Mouse (Mus musculus): Measurements from ENCODE around the gene Zfp462. TPM values are rescaled to one million over a fixed set of nuclear protein-coding genes. Genes with fewer than 3 reads are reported as not detected.

Gene Zfp462
- total RNA-seq (2021): 1 to 10 TPM; 7.5 to 7.6 TPM
- polyA plus RNA-seq (2012; rRNA removed): 5.0 and 5.4 TPM in 2 replicates
- long read RNA-seq: 0 reads

GRCm38 (mm10) chr4:54944921-54945430, at the start of gene Zfp462:
TSS of gene Zfp462 (plus strand) at chr4:54945048.
- H3K27ac ChIP-seq: peak within 1 kb of the TSS; percentile 84
- no peaks in the 10 kb centered on the region for H3K79me2 ChIP-seq (replicated peaks; ENCODE audit: control insufficient read depth, insufficient read depth, low read length)
- peak; percentile 70 to 71 for DNase-seq
- under 1% methylated on average over 43 of the region's 43 CpGs for WGBS
- intact Hi-C loops (cut with DNase I): loop anchor here (2.0 to 10.0 kb wide), 4 partner anchors 37 to 280 kb away; no protein-coding TSS in a partner anchor
- H3K36me3 ChIP-seq (ENCODE audit: control insufficient read depth, insufficient read depth, low read length): no peaks in the 10 kb centered on the region
- no peaks in the 10 kb centered on the region for H3K27me3 ChIP-seq (ENCODE audit: control insufficient read depth, insufficient read depth, low read length)
- H3K9ac ChIP-seq (ENCODE audit: low read depth, low read length): peak within 1 kb of the TSS; percentile 92
- H3K4me1 ChIP-seq (ENCODE audit: control insufficient read depth, insufficient read depth, low read length): peaks cover 3% of the 10 kb centered on the region; the same call in 1 of the 2 replicates
- no peak for TF ChIP-seq CTCF (IDR thresholded peaks at IDR 0.05)
- TF ChIP-seq POLR2A (IDR thresholded peaks at IDR 0.05; ENCODE audit: insufficient read depth, low read depth, low read length): no peak
- TF ChIP-seq EP300 (IDR thresholded peaks at IDR 0.05; ENCODE audit: insufficient read depth, low read depth, low read length): no peak
- H3K4me3 ChIP-seq: peak within 1 kb of the TSS; percentile 71

- no peak overlapping the region for H3K9ac ChIP-seq (ENCODE audit: low read depth, low read length)
- H3K27ac ChIP-seq: no peak overlapping the region
- intact Hi-C loops (cut with DNase I): no loop called here
- H3K79me2 ChIP-seq (replicated peaks; ENCODE audit: control insufficient read depth, insufficient read depth, low read length): no peaks in the 10 kb centered on the region
- TF ChIP-seq CTCF (IDR thresholded peaks at IDR 0.05) (no peak), POLR2A (IDR thresholded peaks at IDR 0.05; ENCODE audit: insufficient read depth, low read depth, low read length) (no peak)
- no peaks in the 10 kb centered on the region for H3K27me3 ChIP-seq (ENCODE audit: control insufficient read depth, insufficient read depth, low read length)
- 89% methylated on average over 4 of the region's 4 CpGs for WGBS
- H3K4me3 ChIP-seq: no peak overlapping the region
- no peaks in the 10 kb centered on the region for H3K4me1 ChIP-seq (ENCODE audit: control insufficient read depth, insufficient read depth, low read length)
- DNase-seq: no peak
- no peaks in the 10 kb centered on the region for H3K36me3 ChIP-seq (ENCODE audit: control insufficient read depth, insufficient read depth, low read length)
Measured at GRCm38 (mm10) chr4:54896017-54896416, 48.8 kb upstream of the Zfp462 start.

- Histone ChIP-seq H3K4me1 (ENCODE audit: control insufficient read depth, insufficient read depth, low read length) (peaks cover 4% of the 10 kb centered on the region; the same call in 1 of the 2 replicates), H3K4me3 (no peak overlapping the region), H3K79me2 (replicated peaks; ENCODE audit: control insufficient read depth, insufficient read depth, low read length) (no peaks in the 10 kb centered on the region), H3K36me3 (ENCODE audit: control insufficient read depth, insufficient read depth, low read length) (no peaks in the 10 kb centered on the region), H3K27ac (no peak overlapping the region), H3K9ac (ENCODE audit: low read depth, low read length) (no peak overlapping the region), H3K27me3 (ENCODE audit: control insufficient read depth, insufficient read depth, low read length) (no peaks in the 10 kb centered on the region)
- TF ChIP-seq EP300 (IDR thresholded peaks at IDR 0.05; ENCODE audit: insufficient read depth, low read depth, low read length) (no peak), POLR2A (IDR thresholded peaks at IDR 0.05; ENCODE audit: insufficient read depth, low read depth, low read length) (no peak), CTCF (IDR thresholded peaks at IDR 0.05) (no peak)
- WGBS: 84% methylated on average over 8 of the region's 8 CpGs
- DNase-seq: no peak
- intact Hi-C loops (cut with DNase I): no loop called here
Measured at GRCm38 (mm10) chr4:54904641-54905040, 40.2 kb upstream of the Zfp462 start.

- Histone ChIP-seq H3K27ac (no peak overlapping the region), H3K79me2 (replicated peaks; ENCODE audit: control insufficient read depth, insufficient read depth, low read length) (no peaks in the 10 kb centered on the region), H3K4me3 (no peak overlapping the region), H3K4me1 (ENCODE audit: control insufficient read depth, insufficient read depth, low read length) (peaks cover 4% of the 10 kb centered on the region; the same call in 1 of the 2 replicates), H3K36me3 (ENCODE audit: control insufficient read depth, insufficient read depth, low read length) (no peaks in the 10 kb centered on the region), H3K27me3 (ENCODE audit: control insufficient read depth, insufficient read depth, low read length) (no peaks in the 10 kb centered on the region), H3K9ac (ENCODE audit: low read depth, low read length) (no peak overlapping the region)
- no peak for DNase-seq
- TF ChIP-seq POLR2A (IDR thresholded peaks at IDR 0.05; ENCODE audit: insufficient read depth, low read depth, low read length): no peak
- no peak for TF ChIP-seq CTCF (IDR thresholded peaks at IDR 0.05)
- TF ChIP-seq EP300 (IDR thresholded peaks at IDR 0.05; ENCODE audit: insufficient read depth, low read depth, low read length): no peak
- intact Hi-C loops (cut with DNase I): no loop called here
- 63% methylated on average over 7 of the region's 7 CpGs for WGBS
Measured at GRCm38 (mm10) chr4:54905399-54905953, 39.4 kb upstream of the Zfp462 start.

GRCm38 (mm10) chr4:54910300-54910699, 34.5 kb upstream of the Zfp462 start:
- H3K27me3 ChIP-seq (ENCODE audit: control insufficient read depth, insufficient read depth, low read length): no peaks in the 10 kb centered on the region
- 77% methylated on average over 3 of the region's 3 CpGs for WGBS
- no peak overlapping the region for H3K27ac ChIP-seq
- no peak for TF ChIP-seq POLR2A (IDR thresholded peaks at IDR 0.05; ENCODE audit: insufficient read depth, low read depth, low read length)
- TF ChIP-seq CTCF (IDR thresholded peaks at IDR 0.05): no peak
- no peak for TF ChIP-seq EP300 (IDR thresholded peaks at IDR 0.05; ENCODE audit: insufficient read depth, low read depth, low read length)
- H3K4me3 ChIP-seq: no peak overlapping the region
- no peaks in the 10 kb centered on the region for H3K36me3 ChIP-seq (ENCODE audit: control insufficient read depth, insufficient read depth, low read length)
- peaks cover 3% of the 10 kb centered on the region; the same call in 1 of the 2 replicates for H3K4me1 ChIP-seq (ENCODE audit: control insufficient read depth, insufficient read depth, low read length)
- intact Hi-C loops (cut with DNase I): no loop called here
- no peak overlapping the region for H3K9ac ChIP-seq (ENCODE audit: low read depth, low read length)
- H3K79me2 ChIP-seq (replicated peaks; ENCODE audit: control insufficient read depth, insufficient read depth, low read length): no peaks in the 10 kb centered on the region
- no peak for DNase-seq

- WGBS: 66% methylated on average over 3 of the region's 3 CpGs
- Histone ChIP-seq H3K79me2 (replicated peaks; ENCODE audit: control insufficient read depth, insufficient read depth, low read length) (no peaks in the 10 kb centered on the region), H3K4me3 (no peak overlapping the region), H3K36me3 (ENCODE audit: control insufficient read depth, insufficient read depth, low read length) (no peaks in the 10 kb centered on the region), H3K27me3 (ENCODE audit: control insufficient read depth, insufficient read depth, low read length) (no peaks in the 10 kb centered on the region), H3K4me1 (ENCODE audit: control insufficient read depth, insufficient read depth, low read length) (no peaks in the 10 kb centered on the region), H3K9ac (ENCODE audit: low read depth, low read length) (no peak overlapping the region), H3K27ac (no peak overlapping the region)
- TF ChIP-seq CTCF (IDR thresholded peaks at IDR 0.05): no peak
- TF ChIP-seq EP300 (IDR thresholded peaks at IDR 0.05; ENCODE audit: insufficient read depth, low read depth, low read length): no peak
- no peak for DNase-seq
- intact Hi-C loops (cut with DNase I): no loop called here
Measured at GRCm38 (mm10) chr4:54918276-54918675, 26.6 kb upstream of the Zfp462 start.
